Mouse (Mus musculus): ENCODE measurements around the gene Itln1. TPM values are rescaled to one million over a fixed set of nuclear protein-coding genes. Genes with fewer than 3 reads are reported as not detected.

The Itln1 gene
- total RNA-seq (2021): not detected

DNA sequence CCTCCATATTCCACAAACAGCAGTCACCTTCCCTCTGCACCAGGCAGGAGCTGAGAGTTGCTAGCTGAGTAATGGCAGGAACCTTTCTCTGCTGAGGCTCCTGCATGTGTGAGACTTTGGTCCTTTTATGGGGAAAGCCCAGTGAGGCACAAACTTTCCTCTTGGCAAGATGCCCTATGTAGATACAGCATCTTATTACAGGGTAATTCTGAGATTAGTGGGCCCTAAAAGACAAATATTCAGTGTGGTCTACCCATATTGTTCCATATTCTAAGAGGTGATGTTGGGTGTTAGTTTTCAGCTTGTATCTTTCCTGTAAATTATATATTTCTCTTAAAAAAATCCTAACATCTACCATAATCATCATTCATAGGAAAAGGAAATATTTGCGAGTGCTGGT lies at the start of gene Itln1:
Gene Itln1 (minus strand): TSS at position 101 of the 400 bp plus-strand sequence.
- intact Hi-C loops (cut with DNase I): no loop called here
- DNase-seq (ENCODE audit: low spot score): no peak

DNA sequence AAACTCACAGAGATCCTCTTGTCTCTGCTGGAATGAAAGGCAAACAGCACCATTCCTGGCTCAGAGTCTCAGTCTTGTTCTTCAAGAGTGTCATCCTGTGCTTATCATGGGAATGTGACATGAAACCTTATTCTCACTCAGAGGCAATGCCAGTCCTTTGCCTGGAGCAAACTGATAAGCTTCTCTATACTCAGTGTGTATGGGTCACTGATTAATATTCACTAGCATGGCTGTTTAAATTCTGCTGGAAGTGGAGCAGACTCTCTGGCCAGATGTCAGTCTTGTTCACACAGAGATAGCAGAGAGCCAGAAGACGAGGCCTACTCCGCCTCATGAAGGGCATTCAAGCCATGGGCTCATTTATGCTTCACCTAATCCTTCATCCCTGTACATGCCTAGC lies 49.5 kb upstream of the Itln1 start:
- intact Hi-C loops (cut with DNase I): no loop called here

DNA sequence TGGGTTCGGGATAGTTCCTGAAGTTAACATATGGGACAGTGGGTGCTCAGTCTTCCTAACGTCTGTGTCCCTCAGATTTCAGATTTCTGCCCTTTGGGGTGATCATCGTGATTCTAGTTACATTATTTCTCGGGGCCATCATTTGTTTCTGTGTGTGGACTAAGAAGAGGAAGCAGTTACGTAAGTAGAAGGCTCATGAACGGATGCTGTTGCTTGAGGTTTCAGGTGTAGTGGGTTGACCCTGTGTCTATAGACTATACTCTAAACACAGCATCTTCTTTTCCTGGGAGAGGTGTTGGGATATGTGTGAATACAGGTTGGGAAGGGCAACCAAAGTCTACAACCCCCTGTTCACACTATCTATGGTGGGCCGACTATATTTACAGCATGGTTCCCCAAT lies 42.1 kb upstream of the Itln1 start:
- intact Hi-C loops (cut with DNase I): no loop called here
- no peak for DNase-seq (ENCODE audit: low spot score)

More for the DNA sequence above, 49.5 kb upstream of the Itln1 start:
- DNase-seq (ENCODE audit: low spot score): no peak

DNA sequence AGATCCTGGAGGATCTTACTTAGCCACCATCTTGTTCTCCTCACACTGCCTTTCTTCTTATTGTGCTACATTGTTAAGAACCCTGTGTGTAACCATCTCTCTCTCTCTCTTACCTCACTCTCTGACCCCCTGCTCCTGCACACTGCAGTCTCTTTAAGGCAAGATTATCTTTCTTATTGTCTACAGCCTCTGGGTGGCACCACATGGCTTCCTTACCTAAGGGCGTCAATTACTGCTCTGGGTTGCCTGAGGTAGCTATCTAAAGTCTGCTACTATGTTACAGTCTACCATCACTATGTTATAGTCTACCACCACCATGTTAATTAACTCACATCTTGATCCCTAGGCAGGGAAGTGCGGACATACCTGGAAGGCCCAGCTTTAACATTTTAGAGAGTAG lies 33.3 kb upstream of the Itln1 start:
- intact Hi-C loops (cut with DNase I): no loop called here
- no peak for DNase-seq (ENCODE audit: low spot score)

DNA sequence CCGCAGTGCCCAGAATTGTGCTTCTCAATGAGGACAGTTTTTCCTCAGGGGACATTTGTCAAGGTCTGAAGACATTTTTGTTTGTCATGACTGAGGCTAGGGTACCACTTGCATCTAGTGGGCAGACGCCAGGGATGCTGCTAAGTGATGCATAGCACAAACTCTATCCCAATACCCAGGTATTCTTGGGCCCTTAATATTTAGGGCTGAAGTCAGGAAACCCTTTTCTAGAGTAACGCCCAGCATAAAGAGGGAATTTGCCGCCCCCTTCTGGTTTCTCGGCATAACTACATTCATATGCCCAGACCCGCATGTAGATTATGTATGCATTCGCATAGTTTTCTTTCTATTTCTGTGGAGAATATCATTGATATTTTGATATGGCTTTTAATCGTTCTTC lies 31.7 kb upstream of the Itln1 start:
- DNase-seq (ENCODE audit: low spot score): no peak
- intact Hi-C loops (cut with DNase I): loop anchor here (2.0 kb wide), 2 partner anchors 62 to 206 kb away; partner anchors contain the start of gene Klhdc9

DNA sequence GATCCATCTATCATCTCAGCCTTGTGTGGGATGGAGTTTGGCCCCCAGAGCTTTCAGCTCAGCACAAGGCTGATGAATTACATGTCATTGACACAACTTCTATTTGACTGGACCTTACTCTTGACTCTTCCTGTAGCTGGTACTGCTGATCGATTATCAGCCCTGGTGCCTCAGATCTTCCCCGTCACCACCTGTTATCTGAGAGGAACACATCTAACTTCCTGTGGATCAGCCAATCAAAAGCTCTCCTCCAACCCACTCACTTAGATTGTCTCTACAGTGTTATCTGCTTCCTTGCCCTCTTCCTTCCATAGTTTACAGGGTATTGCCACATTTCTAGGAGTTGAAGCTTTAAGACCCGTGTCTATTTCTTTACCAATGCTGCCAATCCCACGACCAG lies 30.8 kb upstream of the Itln1 start:
- DNase-seq (ENCODE audit: low spot score): no peak
- intact Hi-C loops (cut with DNase I): loop anchor here (2.0 kb wide), 2 partner anchors 61 to 205 kb away; partner anchors contain the start of gene Klhdc9

DNA sequence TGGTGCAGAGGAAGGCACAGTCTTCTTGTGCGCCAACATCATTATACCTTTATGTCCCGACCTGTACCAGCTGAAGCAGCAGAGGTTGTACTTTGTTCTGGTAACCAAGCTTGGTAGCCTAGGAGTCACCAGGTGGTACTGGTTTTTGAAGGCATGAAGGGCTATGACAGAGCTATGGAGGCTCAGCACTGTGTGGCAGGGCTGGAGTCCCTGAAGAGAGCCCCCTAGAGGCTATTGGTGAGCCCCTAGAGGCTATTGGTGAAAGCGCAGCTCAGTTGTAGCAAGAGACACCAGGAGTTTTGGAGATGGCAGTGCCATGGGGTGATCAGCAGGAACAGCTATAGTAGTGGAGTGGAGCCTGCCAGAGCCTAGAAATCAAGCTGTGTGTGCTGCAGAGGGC lies 29.2 kb upstream of the Itln1 start:
- intact Hi-C loops (cut with DNase I): no loop called here

DNA sequence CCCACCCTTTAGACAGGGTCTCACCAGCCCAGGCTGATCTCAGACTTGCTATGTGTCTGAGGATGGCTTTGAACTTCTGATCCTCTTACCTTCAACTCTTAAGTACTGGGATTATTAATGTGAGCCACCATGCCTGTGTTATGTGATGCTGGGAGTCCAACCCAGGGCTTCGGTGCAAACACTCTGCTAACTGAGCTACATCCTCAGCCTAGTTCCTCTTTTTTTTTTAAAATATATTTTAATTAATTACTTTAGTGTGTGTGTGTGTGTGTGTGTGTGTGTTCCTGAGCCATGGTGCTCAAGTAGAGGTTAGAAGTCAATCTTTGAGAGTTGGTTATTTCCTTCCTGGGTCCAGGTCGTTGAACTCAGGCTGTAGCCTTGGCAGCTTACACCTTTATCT lies 27.9 kb upstream of the Itln1 start:
- intact Hi-C loops (cut with DNase I): no loop called here
- DNase-seq (ENCODE audit: low spot score): no peak

More for the DNA sequence above, 29.2 kb upstream of the Itln1 start:
- no peak for DNase-seq (ENCODE audit: low spot score)

DNA sequence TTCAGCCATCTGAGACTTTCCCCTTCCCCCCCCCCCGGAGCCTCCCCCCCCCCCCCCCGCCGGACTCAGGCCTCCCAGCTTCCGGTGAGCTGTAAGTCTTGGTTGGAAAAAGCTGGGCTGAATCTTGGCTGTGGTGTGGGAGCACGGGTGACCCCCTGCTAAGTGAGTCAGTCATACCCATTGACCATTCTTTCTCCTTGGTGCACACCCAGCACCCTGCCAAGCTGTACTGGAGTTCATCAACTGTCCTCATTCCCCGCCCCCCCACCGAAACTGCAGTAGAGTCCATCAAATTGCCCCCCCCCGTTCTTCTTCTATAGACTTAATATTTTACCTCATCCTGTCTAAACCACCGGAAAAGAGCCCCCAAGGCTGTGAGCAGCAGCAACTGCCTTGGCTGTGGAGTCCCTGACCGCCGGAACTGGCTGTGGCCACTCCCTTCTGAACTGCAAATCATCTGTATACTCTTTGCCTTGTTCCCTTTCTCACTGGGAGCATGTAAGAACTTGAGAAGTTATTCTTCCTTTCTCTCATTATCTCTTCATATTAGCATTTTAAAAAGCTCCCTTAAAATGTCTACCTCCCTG lies 26.6 kb upstream of the Itln1 start:
- no peak for DNase-seq (ENCODE audit: low spot score)
- intact Hi-C loops (cut with DNase I): no loop called here

DNA sequence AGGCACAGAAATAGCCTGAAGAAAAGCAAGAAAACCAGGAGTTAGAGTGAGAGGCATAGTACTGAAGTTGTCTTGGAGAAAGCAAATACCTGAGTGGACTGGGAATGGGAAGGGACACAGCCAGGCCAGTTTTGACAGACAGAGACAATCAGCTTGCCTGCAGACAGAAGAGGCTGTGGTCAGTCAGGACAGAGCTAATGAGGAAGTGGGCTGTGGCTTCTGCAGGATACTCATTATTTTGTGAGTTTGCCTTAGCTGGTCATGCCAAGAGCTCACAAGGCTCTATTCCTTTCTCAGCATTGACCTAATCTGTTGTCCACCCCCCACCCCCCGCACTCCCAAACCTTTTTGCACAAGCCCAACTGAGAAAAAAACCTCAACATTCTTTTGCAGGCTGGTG lies 26.1 kb upstream of the Itln1 start:
- no peak for DNase-seq (ENCODE audit: low spot score)
- intact Hi-C loops (cut with DNase I): no loop called here

DNA sequence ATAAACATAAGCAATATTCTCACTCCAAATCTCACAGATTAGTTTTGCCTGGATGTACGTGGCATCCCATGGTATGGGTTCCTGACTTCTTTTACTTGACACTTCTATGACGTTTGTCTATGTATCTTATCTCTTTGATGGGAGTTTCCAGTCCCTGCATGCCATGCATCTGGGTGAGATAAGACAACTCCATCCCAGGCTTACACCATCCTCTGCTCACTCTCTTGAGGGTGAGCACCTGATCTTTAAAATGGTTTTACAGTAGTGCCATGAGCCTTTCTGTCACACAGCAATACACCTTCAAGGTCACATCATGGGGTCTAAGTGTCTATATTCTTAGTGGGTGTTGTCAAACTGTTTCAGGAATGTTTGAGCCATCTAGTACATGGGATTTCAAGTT lies 25.2 kb upstream of the Itln1 start:
- DNase-seq (ENCODE audit: low spot score): no peak
- intact Hi-C loops (cut with DNase I): no loop called here

DNA sequence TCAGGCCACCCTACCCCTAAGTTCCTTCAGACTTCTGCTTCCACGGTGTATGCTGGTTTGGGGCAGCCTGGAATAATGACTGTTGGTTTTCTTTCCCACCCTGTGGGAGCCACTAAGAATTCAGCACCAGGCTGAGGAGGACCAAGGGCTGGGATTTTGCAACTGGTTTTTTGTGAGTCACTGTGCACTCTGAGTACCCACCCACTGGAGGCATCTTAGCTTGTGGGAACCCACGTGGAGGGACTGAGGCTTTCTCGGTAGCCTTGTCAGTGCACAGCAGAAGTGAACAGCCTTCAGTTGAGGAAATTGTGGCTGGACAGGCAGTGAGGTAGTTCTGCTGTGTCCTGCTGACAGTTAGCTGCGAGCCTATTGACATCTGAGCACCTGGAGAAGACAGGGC lies 23.8 kb upstream of the Itln1 start, which contains the start of gene Cd244a:
Gene Cd244a (plus strand): TSS at position 296 of the 400 bp plus-strand sequence.
- no peak for DNase-seq (ENCODE audit: low spot score)
- intact Hi-C loops (cut with DNase I): no loop called here

DNA sequence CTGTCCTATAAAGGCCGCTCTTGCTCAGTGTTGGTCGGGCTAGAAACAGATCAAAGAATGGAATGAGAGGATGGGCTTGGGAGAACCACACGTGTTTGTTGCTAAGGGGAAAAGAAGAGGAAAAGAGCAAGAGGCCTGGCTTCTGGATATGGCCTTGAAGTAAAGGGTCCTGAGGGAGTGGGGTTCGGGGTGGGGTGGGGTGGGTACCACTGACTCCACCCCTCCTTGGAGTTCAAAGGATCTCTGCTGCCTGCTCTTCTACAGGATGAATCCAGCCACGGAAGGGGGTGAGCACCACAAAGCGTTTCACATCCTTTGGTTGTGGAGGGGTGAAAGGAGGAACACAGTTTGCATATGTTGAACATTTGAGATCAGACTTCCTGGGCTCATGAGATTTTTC lies 23.3 kb upstream of the Itln1 start:
- intact Hi-C loops (cut with DNase I): no loop called here
- DNase-seq (ENCODE audit: low spot score): no peak

DNA sequence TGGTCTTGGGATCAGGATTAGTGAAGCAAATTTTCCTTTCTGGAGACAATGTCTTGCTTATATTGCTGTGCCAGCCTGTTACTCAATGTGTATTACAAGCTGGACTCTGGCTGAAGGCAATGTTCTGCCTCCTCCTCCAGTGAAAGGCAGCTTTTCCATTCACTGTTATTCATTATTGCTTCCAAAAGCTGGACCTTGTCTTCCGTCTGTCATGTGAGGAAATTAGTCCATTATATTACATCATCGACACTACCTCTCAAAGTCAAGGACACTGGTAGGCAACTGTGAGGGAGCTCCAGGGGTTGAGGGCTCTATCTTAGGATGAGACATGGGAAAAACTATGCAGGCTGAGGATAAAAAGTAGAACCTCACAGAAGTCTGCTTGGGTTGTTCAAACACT lies 21.3 kb upstream of the Itln1 start:
- intact Hi-C loops (cut with DNase I): no loop called here
- DNase-seq (ENCODE audit: low spot score): no peak

DNA sequence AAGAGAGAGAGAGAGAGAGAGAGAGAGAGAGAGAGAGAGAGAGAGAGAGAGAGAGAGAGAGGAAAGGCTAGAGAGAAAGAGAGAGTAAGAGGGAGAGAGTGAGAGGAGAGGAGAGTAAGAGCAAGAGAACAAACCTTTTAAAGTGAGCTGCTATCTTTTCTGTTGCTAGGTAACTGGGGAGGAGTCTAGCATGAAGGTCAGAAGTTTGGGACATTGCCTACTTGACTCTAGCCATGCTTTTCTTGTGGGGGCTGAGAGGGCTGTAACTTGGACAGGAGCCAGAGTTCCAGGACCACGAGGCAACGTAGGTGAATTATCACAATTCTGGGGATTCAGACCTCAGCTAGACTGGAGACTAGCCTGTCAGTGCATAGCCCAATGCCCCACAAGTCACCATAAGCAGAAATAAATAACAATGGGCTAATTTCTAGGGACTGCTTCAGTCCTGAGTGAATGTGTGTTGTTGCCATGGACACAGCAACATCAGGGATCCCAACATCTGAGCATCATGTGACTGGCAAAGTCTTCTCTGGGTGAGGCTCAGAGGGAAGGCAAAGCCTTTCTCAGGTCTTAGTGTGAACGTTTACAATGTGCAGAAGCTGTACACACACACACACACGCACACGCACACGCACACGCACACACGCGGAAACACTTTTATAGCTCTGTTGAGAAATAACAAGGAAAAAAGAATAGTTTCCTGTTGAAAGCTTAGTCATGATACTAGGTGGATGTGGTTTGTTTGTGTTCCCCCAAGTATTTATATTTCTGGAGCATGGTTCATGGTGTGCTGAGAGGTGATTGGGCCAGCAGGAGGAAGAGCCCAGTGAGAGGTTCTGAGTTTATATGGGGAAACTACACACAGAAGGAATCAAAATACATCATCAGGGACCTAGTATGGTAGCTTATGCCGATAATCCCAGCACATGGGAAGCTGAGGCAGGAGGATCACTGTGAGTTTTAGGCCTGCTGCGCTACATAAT lies 18.6 kb upstream of the Itln1 start:
- DNase-seq (ENCODE audit: low spot score): no peak
- intact Hi-C loops (cut with DNase I): no loop called here

DNA sequence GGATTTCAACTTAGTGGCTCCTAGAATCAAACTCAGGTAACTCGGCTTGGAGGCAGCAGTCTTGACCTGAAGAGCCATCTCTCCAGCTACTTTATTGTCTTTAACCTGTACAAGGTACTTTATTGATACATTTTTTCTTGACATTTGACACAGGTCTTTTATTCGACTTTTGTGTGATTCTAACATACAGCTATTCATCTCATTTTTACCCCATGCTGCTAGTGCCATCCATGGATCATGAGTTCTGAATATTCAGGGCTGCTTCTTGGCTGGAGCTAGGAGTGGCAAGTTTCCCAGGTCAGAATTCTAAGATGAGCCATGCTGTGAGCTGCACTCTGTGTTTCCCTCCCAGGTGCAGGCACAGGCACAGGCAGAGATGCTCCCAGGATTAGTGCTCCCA lies 17.1 kb upstream of the Itln1 start:
- intact Hi-C loops (cut with DNase I): no loop called here
- DNase-seq (ENCODE audit: low spot score): no peak

DNA sequence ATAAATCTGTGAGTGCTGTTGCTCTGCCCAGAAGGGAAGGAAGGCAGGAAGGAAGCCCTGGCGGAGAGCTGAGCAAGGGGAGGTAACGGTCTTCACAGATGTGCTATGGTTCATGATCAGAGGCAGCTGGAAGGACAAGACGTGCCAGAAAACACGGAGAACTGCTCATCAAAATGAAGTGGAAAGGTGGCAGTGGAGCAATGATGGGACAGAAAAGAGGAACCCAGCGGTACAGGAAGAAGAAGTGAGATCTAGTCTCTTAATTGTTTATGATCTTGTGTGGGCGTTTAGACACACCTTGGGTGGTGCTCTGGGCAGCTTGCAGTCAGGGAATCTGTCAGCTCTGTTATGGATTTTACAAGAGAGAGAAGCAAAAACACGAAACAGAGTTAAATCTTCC lies 16.2 kb upstream of the Itln1 start:
- DNase-seq (ENCODE audit: low spot score): no peak
- intact Hi-C loops (cut with DNase I): no loop called here

DNA sequence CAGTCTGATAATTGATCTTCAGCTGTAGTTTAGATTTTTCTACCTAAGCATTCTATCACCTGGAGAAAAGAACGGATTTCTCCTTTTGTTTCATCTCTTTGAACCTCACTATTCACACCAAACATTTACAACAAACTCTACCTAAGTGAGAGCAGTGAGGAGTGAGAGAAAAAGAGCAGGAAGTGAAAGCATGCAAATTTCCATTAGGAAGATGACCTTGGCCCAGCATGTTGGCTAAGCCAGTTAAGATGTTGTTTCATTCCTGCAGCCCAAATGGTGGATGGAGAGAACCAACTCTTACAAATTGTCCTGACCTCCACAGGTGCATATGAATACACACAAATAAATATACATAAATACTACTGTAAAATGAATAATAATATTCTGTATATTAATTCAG lies 5.6 kb upstream of the Itln1 start:
- intact Hi-C loops (cut with DNase I): no loop called here
- no peak for DNase-seq (ENCODE audit: low spot score)

DNA sequence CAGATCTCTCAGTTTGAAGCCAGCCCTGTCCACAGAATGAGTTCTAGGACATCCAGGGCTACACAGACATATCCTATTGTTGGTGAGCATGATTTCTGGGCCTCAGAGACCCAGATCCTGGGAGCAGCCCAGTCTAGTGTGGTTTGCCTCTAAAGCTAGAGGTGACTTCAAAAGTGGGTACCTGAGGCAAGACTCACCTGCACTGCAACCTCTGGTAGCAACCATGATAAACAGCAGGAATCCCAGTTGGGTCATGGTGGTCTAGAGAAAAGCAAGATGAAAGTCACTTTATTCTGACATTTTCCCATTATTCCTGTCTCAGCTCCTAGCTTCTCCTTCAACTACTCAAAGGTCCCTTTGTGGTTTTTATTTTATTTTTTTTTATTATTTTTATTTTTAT lies 537 bp downstream of the Itln1 start:
- no peak for DNase-seq (ENCODE audit: low spot score)
- intact Hi-C loops (cut with DNase I): no loop called here

DNA sequence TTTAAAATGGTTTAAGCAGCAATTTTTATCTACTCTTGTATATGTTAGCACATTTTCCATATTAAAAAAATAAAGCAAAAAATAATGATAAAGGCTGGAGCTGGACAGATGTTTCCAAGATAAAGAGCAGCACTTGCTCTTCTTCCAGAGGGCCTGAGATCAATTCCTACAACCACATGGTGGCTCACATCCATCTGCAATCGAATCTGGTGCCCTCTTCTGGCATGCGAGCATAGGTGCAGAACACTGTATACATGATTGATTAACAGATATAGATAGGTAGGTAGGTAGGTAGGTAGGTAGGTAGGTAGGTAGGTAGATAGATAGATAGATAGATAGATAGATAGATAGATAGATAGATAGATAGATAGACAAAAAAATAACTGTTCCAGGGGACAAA lies 2.3 kb downstream of the Itln1 start:
- no peak for DNase-seq (ENCODE audit: low spot score)
- intact Hi-C loops (cut with DNase I): no loop called here

DNA sequence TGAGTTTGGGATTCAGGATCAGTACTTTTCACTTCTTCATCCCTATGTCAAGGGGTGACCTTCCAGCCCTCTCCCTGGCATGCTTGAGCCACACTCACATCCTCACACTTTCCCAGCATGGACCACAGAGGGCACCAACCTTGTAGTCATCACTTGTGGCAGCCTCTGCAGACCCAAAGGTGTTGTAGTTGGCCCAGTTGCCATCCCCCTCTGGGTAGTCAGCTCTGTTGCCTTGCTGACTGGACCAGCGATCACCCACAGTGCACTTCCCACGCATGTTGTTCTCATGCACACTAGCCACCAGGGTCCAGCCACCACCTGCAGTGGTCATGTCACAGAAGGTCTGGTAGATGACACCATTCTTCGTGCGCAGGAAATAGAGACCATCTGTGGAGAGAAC lies 3.7 kb downstream of the Itln1 start:
- DNase-seq (ENCODE audit: low spot score): no peak

More for the DNA sequence above, 3.7 kb downstream of the Itln1 start:
- intact Hi-C loops (cut with DNase I): no loop called here
